Mouse (Mus musculus): ENCODE measurements around the gene Plxna1.

Gene Plxna1

DNA sequence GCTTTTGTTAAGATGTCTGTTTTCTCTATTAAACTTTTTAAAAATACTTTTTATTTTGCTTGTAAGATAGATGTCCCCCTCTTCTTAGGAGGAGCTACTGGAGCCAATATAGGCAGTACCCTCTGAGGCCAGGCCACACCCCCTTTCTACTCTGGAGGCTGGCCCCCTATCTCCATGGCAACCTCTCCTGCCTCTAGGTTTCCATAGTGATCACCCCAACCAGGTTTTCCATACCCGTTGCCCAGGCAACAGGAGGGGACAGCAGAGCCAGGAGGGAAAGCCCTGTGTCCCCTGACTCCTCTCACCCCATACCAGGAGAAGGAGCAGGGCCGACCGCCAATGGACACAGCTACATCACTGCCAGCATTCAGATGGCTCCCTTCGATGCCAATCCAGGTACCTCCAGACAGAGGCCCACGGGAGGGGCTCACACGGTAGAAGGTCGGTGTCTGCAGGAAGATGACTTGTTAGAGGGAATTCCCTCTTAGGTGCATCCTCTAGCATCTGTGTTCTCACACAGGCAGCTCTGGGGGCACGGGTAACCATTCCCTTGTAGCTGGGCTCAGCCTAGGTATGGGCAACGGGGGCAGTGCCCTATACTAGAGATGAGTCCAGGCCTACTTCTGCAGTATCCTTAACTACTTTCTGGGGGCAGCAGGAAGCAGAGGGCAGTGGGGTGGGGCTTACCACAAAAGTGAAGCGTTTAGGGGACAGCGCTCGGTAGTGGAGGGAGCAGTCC, 28.3 kb downstream of the Plxna1 start:
- no peak for DNase-seq (ENCODE audit: extremely low read depth, low read depth)

DNA sequence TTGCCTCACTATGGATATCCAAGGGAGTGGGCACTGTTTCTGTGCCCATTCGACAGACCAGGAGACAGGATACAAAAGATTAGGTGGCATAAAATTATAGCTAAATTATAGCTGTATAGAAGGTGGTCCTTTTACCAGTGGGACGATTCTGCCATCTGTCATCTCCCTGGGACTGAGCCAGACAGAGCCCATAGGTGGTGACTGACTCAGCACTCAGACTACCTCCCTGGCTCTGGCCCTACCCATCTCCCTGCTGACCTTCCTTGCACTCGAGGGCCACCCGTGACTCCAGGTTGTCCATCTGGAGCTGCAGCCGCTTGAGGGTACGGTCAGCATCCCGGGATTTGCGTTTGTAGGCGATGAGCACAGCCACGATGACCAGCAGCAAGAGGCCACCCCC, 31.5 kb downstream of the Plxna1 start:
- DNase-seq (ENCODE audit: extremely low read depth, low read depth), result no peak

DNA sequence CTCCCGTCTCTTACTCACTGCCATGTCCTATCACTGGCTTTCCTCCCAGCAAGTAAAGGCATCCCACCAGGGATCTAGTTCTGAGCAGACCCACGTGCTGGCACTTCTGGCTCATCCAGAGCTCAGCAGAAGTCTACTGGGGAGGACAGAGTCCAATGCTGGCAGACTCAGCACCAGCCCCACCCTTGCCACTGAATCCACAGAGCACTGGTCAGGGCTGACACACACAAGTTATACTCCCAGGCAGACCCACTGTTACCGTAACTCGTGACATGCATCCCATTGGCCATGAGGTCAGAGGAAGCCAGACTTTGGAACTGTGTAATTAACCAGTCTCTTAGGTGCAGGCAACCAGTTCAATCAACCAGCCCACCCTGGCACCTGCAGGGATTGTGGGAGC, 33.8 kb downstream of the Plxna1 start:
- DNase-seq (ENCODE audit: extremely low read depth, low read depth), result no peak

DNA sequence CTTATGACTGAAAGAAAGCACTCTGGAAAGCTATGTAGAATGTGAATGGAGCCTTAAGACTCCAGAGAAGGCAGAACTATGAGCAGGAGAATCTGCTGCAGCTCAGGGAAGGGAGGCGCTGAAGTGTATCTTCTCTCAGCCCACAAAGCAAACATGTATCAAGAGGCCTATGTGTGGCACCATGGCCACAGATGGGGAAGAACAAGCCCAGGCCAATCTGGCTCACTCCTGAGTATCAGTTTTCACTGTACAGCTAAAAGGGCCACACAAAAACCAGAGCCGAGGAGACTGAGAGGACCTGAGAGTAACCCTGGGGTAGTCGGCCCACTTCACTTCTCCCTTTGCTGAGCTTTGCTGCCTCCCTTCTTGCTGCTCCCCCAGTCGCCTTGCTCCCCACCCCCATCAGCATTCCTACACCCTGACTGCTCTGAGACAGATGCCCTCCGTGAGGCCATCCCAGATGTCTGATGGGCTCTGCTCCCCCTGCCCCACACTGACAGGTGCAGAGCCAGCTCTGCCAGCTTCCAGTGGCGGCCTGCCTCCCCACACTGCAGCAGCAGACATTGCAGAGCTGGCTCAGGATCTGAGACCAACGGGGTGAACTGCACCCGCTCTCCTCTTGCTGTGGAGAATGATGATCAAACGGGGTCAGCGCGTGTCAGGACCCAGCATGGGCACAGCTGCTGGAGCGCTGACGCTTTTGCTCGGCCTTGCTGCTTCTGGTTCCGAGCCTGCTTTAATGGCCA, 34.5 kb downstream of the Plxna1 start:
- DNase-seq (ENCODE audit: extremely low read depth, low read depth), result no peak

DNA sequence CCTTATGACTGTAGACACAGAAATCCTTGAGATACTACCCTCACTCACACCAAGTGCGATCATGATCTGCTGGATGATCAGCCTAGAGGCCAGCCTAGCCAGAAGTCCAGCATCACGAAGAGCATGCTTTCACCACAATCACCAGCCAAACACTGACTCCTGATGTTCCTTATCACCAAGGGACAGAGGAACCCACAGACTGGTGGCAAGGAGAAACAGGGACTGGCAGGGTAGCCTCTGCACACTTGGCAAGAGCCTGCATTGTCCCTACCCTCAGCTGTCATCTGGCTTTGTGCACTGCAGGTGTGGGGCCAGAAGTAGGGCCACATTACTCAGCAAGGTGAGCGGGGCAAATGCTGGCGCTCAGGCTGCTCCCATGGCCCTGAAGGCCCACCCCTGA, 37.6 kb downstream of the Plxna1 start:
- peak; percentile 20 for DNase-seq (ENCODE audit: extremely low read depth, low read depth)

DNA sequence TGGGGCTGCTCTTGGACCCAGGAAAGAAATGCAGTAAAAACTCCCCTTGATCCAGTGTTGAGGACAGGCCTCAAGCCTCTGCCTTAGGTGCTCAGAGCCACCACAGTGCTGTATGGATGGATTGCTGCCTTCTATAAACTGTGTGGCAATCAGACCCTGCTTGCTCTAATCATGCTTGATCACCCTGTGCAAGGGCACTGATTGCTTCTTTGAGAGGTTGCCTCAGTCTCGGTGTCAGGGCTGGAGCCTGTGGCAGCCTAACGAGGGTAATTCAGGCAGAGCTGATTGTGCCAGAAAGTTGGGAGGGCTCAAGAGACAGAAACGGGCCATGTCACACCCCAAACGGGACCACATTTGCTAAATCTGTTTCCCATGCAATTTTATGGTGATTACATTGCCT, 47.2 kb downstream of the Plxna1 start:
- DNase-seq (ENCODE audit: extremely low read depth, low read depth), result no peak

DNA sequence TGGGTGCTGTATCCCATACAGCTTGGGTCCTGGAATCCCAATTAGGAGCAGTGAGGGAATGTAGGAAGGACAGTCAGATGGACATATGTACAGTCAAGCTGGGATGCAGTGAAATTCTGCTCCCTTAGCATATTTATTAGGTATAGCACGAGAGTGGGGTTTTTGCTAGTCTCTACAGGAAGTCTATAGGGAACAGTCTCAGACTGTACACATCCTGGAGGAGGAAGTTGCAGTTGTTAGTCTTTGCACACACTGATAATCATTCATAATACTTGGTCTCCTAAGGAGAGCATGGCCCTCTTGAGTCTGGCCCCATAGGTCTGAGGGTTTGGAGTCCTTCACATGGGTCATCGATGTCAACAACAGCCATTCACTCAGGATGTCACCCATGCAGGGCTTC, 50.9 kb downstream of the Plxna1 start:
- DNase-seq (ENCODE audit: extremely low read depth, low read depth), result no peak

DNA sequence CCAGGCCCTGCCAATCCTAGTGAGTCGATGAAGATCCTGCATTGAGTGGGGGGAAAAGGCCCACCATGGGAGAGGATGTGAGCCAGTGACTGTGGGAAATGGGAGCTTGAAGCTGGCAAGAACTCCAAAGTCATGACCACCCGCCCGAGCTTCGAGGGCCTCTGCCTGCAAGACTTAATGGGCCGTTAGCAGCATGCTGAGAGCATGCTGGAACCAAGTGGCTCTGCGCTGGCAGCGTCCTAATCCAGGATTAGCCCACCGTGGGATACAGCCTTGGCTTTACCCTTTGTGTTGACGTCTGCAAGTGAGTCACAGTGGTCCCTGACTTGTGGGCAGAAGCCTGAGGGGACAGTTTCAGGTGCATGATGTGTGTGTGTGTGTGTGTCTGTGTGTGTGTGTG, 52.2 kb downstream of the Plxna1 start:
- DNase-seq (ENCODE audit: extremely low read depth, low read depth), result no peak

DNA sequence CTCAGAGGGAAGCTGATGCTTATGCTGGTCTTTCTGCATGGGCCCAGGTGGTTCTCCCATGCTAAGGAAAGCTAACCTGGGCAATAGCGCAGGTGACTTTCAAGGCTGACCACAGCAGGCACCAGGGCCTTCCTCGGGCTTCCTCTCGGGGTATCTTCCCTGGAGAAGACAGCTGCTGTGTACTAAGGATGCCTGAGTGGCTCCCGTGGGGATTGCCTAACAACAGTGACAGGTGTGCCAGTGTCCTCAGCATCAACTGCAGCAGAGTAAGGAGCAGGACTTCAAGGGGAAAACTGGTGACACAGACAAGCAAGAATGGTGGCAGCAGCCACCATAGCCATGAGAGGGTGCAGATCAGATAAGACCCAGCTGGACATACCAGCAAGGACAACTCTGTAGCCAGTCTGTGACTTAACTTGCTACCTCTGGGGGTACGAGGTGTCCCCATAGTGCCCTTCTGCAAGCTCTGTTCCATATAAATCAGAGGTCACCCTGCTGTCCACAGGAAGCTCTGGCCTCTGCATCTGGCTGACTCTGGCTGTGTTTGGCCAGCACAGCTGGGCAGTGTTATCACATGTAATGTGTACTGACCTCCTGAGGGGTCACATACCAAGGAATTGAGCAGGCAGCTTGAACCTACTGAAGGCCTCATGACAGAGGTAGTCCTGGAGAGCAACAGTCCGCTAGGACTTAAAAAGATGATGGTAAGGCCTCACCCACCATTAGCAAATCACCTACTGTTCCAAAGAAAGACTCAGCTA, 54.0 kb downstream of the Plxna1 start:
- no peak for DNase-seq (ENCODE audit: extremely low read depth, low read depth)

DNA sequence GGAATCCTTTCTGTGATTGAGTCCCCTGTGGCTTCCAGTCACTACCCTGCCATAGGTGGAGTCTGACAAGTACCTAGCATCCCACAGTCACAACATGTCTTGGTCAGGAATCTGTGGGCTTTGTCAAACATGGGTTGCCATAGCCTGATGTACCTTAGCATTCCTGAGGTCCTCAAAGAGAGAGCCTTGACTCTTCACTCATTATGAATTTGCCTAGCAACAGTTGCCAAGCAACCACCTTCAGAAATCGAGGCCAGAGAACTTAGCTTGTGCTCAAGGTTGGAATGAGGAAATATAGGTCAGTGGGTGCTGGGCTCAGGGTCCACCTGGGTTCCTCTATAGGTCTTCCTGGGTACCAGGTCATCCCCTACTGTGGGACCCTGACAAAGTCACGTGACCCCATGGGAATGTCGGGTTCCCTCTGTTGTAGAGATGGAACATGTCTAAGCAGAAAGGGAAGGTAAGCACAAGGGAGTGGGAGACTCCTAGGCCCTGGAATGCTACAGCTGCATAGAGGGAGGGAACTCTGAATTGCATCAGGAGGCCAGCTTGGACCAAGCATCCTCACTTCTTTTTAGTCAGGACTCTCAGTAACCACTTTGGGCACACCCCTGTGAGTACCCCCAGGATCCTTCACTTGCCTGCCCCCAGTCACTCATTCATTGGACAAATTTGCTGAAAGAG, 57.9 kb downstream of the Plxna1 start:
- no peak for DNase-seq (ENCODE audit: extremely low read depth, low read depth)

DNA sequence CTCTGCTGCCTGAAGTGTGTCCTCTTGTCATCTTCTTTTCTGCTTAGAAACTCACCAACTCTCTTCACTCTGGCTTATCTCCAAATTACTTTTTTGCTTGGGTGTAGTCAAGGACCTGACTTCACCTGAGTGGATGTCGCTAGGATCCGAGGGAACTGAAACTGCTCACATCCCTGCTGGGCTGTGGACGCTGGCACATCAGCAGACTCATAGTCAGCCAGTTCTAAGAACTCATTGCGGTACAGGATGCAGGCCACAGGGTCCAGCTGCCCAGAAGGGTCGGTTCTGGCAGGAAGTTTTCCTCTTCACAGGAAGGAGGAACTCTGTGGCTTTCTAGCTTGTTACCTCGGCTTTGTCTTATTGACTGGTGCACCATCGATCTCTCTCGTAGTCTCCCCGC, 62.6 kb downstream of the Plxna1 start:
- no peak for DNase-seq (ENCODE audit: extremely low read depth, low read depth)

DNA sequence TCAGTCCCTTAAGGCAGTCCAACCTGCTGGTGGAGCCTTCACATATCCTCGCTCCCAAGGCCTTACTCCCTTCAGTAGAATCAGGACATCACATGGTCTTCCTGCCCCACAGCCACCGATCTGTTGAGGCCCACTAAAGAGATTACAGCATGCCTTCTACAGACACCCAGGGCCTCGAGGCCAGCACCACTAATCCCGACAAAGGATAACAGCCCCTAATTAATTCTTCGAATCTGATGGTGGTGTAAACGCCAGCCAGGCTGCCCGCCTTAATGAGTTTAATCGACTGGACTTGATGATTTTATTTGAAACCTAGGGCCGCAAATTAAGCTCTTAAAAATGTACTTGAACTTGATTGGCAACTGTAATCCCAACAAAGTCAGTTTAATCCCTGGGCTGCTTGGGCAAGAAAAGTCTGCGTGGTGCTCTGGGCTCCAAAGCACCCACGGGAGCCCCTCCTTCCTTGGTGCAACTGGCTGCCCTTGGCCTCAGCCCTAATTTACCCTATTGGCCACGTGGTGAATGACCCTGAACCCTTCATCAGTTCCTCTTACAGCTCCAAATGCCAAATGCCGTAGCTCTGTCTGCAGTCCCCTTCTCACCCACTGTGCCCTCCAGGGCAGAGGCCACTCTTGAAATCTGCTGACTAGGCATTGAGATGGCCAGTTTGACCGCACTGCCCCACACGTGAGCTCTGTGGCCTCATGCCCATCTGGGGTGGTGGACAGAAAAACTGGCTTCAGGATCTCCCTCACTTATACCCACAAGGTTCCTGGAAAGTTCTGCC, 65.3 kb downstream of the Plxna1 start:
- no peak for DNase-seq (ENCODE audit: extremely low read depth, low read depth)

DNA sequence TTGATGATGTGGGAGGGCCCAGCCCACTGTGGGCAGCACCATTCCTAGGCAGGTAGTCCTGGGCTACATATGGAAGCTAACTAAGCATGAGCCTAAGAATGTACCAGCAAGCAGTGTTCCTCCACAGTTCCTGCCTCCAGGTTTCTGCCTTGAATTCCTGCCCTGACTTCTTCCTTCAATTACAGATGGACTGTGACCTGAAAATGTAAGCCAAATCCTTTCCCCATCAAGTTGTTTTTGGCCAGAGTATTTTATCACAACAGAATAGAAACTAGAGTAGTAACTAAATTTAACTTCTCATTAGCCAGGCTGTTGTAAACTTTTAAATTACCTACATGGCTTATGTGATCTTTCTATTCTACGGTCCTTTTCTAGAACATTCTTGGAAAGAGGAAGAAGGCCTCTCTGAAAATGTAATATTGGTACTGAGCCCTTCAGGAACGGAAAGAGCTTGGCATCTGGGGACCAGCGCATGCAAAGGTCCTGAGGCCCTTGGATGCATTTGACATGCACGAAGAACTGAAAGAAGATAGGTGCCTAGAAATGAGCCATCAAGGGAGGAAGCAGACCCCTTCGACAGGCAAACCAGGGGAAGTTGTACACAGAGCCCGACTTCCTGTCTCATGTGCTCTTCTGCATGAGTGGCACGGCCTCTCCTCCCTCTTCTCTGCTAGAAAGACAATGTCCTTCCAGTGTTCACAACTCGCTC, 66.3 kb downstream of the Plxna1 start:
- DNase-seq (ENCODE audit: extremely low read depth, low read depth), result no peak

DNA sequence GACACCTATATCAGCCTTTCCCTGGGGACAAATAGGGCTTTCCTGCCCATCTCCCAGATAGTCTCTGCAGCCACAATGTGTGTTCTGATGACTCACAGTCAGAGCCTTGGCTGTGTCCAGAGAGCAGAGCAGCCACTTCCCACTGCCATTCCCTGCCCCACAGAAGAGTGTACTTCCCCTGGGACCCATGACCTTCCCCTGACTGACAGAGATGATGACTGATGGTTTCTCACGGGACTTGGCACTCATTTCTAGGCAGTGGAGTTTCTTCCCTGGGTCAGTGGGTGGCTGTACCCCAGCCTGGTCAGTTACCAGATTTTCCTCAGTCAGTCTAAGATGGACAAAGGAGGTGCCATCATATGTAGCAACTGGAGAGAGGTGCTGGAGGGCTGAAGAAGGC, 67.8 kb downstream of the Plxna1 start:
- no peak for DNase-seq (ENCODE audit: extremely low read depth, low read depth)

DNA sequence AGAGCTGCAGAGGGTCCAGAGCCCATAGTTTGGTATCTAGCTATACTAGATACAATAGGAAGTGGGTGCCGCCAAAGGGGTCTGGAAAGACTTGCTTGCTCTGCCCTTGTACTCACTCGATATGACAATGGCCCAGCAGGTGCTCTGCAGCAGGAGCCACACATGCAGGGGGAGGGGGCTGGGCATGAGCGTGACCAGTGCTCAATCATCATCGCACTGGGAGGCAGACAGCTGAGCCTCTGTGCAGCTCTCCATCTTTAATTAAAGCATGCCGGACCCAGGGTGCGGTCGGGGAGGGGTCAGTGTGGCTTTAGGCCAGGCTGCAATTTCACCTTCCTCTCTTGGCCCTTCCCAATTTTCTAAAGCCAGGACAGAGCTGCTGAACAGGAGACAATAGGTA, 70.9 kb downstream of the Plxna1 start:
- DNase-seq (ENCODE audit: extremely low read depth, low read depth), result no peak

DNA sequence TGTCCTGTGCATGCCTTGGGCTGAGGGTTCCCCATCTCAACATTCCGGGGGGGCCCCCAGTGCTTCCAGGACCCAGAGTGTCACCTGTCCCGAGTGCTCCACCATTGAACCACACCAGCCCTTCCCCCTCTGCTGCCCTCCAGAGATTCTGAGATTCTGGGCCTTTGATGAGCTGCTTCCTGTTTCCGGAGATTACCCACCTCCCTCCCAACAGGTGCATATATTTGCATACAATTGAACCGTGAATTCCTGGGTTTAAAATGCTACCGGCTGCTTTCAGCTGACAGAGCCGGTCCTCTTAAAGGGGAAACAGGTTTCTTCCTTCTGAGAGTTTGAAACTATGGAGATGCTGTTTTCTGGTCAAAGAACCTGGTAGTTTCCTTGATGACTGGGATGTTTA, 74.3 kb downstream of the Plxna1 start:
- DNase-seq (ENCODE audit: extremely low read depth, low read depth), result no peak

DNA sequence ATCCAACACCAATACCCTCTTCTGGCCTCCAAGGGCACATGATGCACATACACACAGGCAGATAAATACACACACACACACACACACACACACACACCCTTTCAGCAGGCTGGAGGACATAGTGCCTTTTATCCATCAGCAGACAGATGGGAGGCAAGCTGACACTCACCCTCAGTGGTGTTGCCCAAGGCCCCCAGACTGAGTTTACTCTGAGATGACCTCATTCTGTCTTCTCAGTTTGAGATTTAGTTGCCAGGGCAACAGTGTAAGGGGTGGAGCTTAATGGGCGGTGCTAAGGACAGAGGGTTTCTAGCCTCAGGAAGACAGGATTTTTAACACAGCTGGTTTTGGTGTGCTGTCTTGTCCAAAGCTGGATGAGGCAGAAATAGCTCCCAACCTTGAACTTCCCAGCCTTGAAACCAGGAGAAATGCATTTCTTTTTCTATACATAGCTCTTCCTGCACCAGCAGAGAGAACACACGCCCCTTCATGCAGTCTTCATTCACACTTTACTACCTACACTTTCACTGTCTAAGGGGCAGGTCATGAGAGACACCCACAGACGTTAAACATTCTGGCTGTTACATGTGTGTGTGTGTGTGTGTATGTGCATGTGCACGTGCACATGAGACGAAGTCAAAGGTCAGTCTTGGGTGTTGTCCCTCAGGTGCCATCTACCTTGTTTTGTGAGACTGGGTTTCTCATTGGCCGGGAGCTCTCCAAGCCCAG, 75.6 kb downstream of the Plxna1 start:
- no peak for DNase-seq (ENCODE audit: extremely low read depth, low read depth)

DNA sequence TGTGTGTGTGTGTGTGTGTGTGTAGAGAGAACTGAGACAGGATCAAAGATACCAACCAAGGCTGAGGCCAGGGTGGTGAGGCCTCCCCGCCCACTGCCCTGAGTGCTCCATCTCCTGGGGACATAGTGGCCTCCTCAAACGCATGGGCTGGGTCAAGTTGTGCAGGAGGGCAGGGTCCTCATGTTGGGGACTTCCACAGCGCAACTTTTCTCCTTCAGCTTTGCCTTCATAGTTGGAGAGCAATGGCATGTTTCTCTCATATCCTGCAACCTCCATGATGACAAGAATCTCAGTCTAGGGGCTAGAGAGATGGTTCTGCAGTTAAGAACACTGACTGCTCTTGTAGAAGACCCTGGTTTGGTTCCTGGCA, 76.1 kb downstream of the Plxna1 start:
- DNase-seq (ENCODE audit: extremely low read depth, low read depth), result no peak

DNA sequence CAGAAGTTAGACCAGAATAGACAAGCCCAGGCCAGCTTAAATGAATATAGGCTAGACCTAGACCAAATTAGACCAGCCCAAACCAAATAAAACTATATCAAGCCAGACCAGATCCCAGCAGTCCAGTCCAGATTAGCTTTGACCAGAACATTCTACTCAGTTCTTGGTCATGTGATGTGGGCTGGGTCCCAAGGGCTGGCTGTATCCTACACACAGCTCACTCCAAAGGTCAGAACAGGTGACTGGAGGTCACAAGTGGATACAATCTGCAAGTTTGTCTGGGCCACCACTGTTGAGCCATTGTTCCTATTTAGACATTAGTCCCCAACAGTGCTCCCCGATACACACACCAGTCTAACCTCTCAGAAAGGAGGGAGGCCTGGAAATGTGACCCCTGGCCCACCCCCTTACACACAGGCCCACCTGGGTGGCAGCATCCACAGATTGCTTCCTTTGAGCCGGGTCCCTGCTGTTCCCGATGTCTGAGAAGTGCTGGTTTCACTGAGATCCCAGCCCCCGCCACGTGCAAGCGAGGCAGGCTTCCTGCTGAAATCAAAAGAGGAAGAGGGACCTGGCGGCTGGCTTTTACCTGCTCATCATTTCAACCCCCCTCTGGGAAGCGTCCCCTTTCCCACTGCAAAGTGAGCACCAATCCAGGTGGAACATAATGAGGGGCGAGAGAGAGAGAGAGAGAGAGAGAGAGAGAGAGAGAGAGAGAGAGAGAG, 76.7 kb downstream of the Plxna1 start:
- DNase-seq (ENCODE audit: extremely low read depth, low read depth), result no peak

Measured in MEL-GATA-1-ER (cell line).